Mouse (Mus musculus): ENCODE measurements at regions not wholly inside any gene's neighbourhood (a gene's known extent, or its start where the extent isn't known, plus 50 kb on each side); places are given as distances from the start of the nearest gene placed in this dataset.

GRCm38 (mm10) chr3:153144217-153144616 is 162.2 kb upstream of the St6galnac5 start:
- Histone ChIP-seq H3K27me3 (ENCODE audit: control insufficient read depth, insufficient read depth, low read length) (no peaks in the 10 kb centered on the region), H3K4me1 (replicated peaks; ENCODE audit: control insufficient read depth, insufficient read depth) (no peaks in the 10 kb centered on the region), H3K4me2 (replicated peaks; ENCODE audit: low read depth) (no peak overlapping the region), H3K9me3 (ENCODE audit: control insufficient read depth, low read length) (no peaks in the 10 kb centered on the region), H3K4me3 (ENCODE audit: low read depth, low read length) (no peak overlapping the region), H3K27ac (replicated peaks) (no peak overlapping the region), H3K9ac (ENCODE audit: low read length) (no peak overlapping the region), H3K36me3 (ENCODE audit: control insufficient read depth, insufficient read depth, low read length) (no peaks in the 10 kb centered on the region)
- no peak for ATAC-seq (ENCODE audit: low FRiP score, low TSS enrichment)
- no peak for TF ChIP-seq CTCF (IDR thresholded peaks at IDR 0.05; ENCODE audit: low read depth)
- TF ChIP-seq EP300 (optimal IDR thresholded peaks at IDR 0.05): no peak
- no peak for DNase-seq (ENCODE audit: low spot score)
- 63% methylated on average over 10 of the region's 10 CpGs for WGBS

DNA sequence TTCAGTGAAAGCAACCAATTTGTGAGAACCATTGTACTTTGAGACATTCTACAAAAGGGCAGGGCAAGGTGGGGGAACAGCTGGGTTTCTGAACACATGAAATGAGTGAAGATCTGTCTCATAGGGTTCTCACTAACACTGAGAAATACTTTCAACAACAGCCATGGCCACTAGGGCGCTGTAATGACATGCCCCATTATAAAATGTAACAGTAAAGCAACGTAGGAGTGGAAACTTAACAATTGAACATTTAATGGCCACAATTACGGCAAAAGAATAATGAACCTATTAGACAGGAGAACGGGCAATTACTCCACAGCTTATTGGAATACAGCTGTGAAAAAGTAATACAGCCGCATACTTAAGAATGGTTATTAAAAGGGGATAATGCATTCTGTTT is 158.9 kb upstream of the St6galnac5 start:
- Histone ChIP-seq H3K9ac (ENCODE audit: low read length) (no peak overlapping the region), H3K9me3 (ENCODE audit: control insufficient read depth, low read length) (no peaks in the 10 kb centered on the region), H3K27ac (replicated peaks) (no peak overlapping the region), H3K27me3 (ENCODE audit: control insufficient read depth, insufficient read depth, low read length) (no peaks in the 10 kb centered on the region), H3K4me3 (ENCODE audit: low read depth, low read length) (no peak overlapping the region), H3K4me2 (replicated peaks; ENCODE audit: low read depth) (no peak overlapping the region), H3K36me3 (ENCODE audit: control insufficient read depth, insufficient read depth, low read length) (no peaks in the 10 kb centered on the region), H3K4me1 (replicated peaks; ENCODE audit: control insufficient read depth, insufficient read depth) (no peaks in the 10 kb centered on the region)
- DNase-seq (ENCODE audit: low spot score): no peak
- no peak for TF ChIP-seq CTCF (IDR thresholded peaks at IDR 0.05; ENCODE audit: low read depth)
- no peak for TF ChIP-seq EP300 (optimal IDR thresholded peaks at IDR 0.05)
- WGBS: 85% methylated on average over 5 of the region's 5 CpGs
- ATAC-seq (ENCODE audit: low FRiP score, low TSS enrichment): no peak

- ATAC-seq (ENCODE audit: low FRiP score, low TSS enrichment): no peak
- Histone ChIP-seq H3K9ac (ENCODE audit: low read length) (no peak overlapping the region), H3K9me3 (ENCODE audit: control insufficient read depth, low read length) (no peaks in the 10 kb centered on the region), H3K36me3 (ENCODE audit: control insufficient read depth, insufficient read depth, low read length) (no peaks in the 10 kb centered on the region), H3K4me1 (replicated peaks; ENCODE audit: control insufficient read depth, insufficient read depth) (no peaks in the 10 kb centered on the region), H3K27me3 (ENCODE audit: control insufficient read depth, insufficient read depth, low read length) (no peaks in the 10 kb centered on the region), H3K4me2 (replicated peaks; ENCODE audit: low read depth) (no peak overlapping the region), H3K27ac (replicated peaks) (no peak overlapping the region), H3K4me3 (ENCODE audit: low read depth, low read length) (no peak overlapping the region)
- DNase-seq (ENCODE audit: low spot score): no peak
- TF ChIP-seq CTCF (IDR thresholded peaks at IDR 0.05; ENCODE audit: low read depth) (no peak), EP300 (optimal IDR thresholded peaks at IDR 0.05) (no peak)
- WGBS: 77% methylated on average over 5 of the region's 5 CpGs
These were observed 143.3 kb upstream of the St6galnac5 start for GRCm38 (mm10) chr3:153125335-153125734.

- DNase-seq (ENCODE audit: low spot score): no peak
- no peaks in the 10 kb centered on the region for H3K27me3 ChIP-seq (ENCODE audit: control insufficient read depth, insufficient read depth, low read length)
- H3K4me1 ChIP-seq (replicated peaks; ENCODE audit: control insufficient read depth, insufficient read depth): no peaks in the 10 kb centered on the region
- TF ChIP-seq EP300 (optimal IDR thresholded peaks at IDR 0.05): no peak
- TF ChIP-seq CTCF (IDR thresholded peaks at IDR 0.05; ENCODE audit: low read depth): no peak
- ATAC-seq (ENCODE audit: low FRiP score, low TSS enrichment): no peak
- H3K9ac ChIP-seq (ENCODE audit: low read length): no peak overlapping the region
- WGBS: 73% methylated on average over 10 of the region's 10 CpGs
- H3K27ac ChIP-seq (replicated peaks): no peak overlapping the region
- H3K36me3 ChIP-seq (ENCODE audit: control insufficient read depth, insufficient read depth, low read length): no peaks in the 10 kb centered on the region
- H3K4me3 ChIP-seq (ENCODE audit: low read depth, low read length): no peak overlapping the region
- H3K4me2 ChIP-seq (replicated peaks; ENCODE audit: low read depth): no peak overlapping the region
- H3K9me3 ChIP-seq (ENCODE audit: control insufficient read depth, low read length): no peaks in the 10 kb centered on the region
These were observed 139.9 kb upstream of the St6galnac5 start for GRCm38 (mm10) chr3:153121934-153122333.

DNA sequence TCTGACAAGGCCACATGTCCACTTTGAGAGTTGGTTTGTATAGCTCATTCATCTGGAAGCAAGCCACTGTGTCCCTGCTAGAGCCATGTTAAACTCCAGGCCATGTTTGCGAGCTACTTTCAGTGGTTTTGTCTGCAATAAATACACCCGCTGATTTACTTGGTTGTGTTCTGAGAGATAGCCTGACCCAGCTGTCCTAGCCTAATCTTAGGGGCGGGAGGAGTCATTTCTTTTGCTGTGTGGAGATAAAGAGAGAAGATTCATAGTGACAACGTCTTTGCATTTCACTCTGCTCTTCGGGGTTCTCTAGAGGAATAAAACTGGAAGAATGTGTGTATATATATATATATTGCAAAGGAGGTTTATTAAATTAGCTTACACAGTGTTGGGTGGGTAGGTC is 137.1 kb upstream of the St6galnac5 start:
- H3K27ac ChIP-seq (replicated peaks): no peak overlapping the region

DNA sequence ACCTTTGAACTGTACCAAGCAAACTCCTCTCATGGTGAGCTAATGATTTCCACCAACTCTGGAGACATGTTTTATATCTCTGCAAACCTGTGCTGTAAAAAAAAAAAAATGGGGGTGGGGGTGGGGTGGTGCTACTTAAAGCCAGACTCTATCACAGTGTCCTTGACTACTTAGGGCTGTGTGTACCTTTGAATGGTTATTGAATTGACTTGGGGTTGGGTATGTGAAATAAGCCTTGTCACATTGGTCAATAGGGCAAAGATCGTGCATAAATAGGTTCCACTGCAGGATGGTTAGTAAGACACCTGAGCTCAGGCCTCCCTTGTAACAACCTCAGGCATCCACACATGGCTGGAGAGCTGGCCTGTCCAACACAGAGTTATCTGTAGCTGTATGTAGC is 136.6 kb upstream of the St6galnac5 start:
- DNase-seq (ENCODE audit: low spot score): no peak
- Histone ChIP-seq H3K4me2 (replicated peaks; ENCODE audit: low read depth) (no peak overlapping the region), H3K36me3 (ENCODE audit: control insufficient read depth, insufficient read depth, low read length) (no peaks in the 10 kb centered on the region), H3K27ac (replicated peaks) (no peak overlapping the region), H3K4me1 (replicated peaks; ENCODE audit: control insufficient read depth, insufficient read depth) (no peaks in the 10 kb centered on the region), H3K4me3 (ENCODE audit: low read depth, low read length) (no peak overlapping the region), H3K27me3 (ENCODE audit: control insufficient read depth, insufficient read depth, low read length) (no peaks in the 10 kb centered on the region), H3K9ac (ENCODE audit: low read length) (no peak overlapping the region), H3K9me3 (ENCODE audit: control insufficient read depth, low read length) (no peaks in the 10 kb centered on the region)
- no peak for ATAC-seq (ENCODE audit: low FRiP score, low TSS enrichment)
- TF ChIP-seq CTCF (IDR thresholded peaks at IDR 0.05; ENCODE audit: low read depth) (no peak), EP300 (optimal IDR thresholded peaks at IDR 0.05) (no peak)
- 79% methylated on average over 1 of the region's 1 CpGs for WGBS

More for the DNA sequence above, 137.1 kb upstream of the St6galnac5 start:
- no peaks in the 10 kb centered on the region for H3K36me3 ChIP-seq (ENCODE audit: control insufficient read depth, insufficient read depth, low read length)
- no peak overlapping the region for H3K9ac ChIP-seq (ENCODE audit: low read length)
- no peaks in the 10 kb centered on the region for H3K9me3 ChIP-seq (ENCODE audit: control insufficient read depth, low read length)
- H3K4me1 ChIP-seq (replicated peaks; ENCODE audit: control insufficient read depth, insufficient read depth): no peaks in the 10 kb centered on the region
- no peaks in the 10 kb centered on the region for H3K27me3 ChIP-seq (ENCODE audit: control insufficient read depth, insufficient read depth, low read length)
- no peak for DNase-seq (ENCODE audit: low spot score)
- TF ChIP-seq CTCF (IDR thresholded peaks at IDR 0.05; ENCODE audit: low read depth) (no peak), EP300 (optimal IDR thresholded peaks at IDR 0.05) (no peak)
- no peak overlapping the region for H3K4me2 ChIP-seq (replicated peaks; ENCODE audit: low read depth)
- 83% methylated on average over 5 of the region's 5 CpGs for WGBS
- ATAC-seq (ENCODE audit: low FRiP score, low TSS enrichment): no peak
- H3K4me3 ChIP-seq (ENCODE audit: low read depth, low read length): no peak overlapping the region

Measured in stomach, postnatal 0 days (tissue).